Mouse (Mus musculus) stomach, embryonic 16.5 days (tissue): ENCODE data around the gene Ppm1m. TPM values are rescaled to one million over a fixed set of nuclear protein-coding genes. Genes with fewer than 3 reads are reported as not detected.
A peak's percentile ranks its signal among the peaks of the same experiment; 100 is the strongest.

Experiments used
- ATAC-seq: fragments of 200-750 bp; cut with Nextera tagmentation; 2 replicates; pipeline ENCODE4 v1.8.0; 2017; ENCODE audit warnings: moderate number of reproducible peaks, moderate TSS enrichment; ENCODE audit not compliant: insufficient read depth, low FRiP score
- H3K27ac ChIP-seq: fragments of 300-500 bp; sonication (generic); 2 replicates; pipeline ENCODE4 v1.5.1; 2014; ENCODE audit warnings: low read length
- H3K27me3 ChIP-seq: fragments of 300-500 bp; sonication (generic); 2 replicates; pipeline ENCODE4 v1.6.1; 2014; ENCODE audit warnings: low read length, control low read depth, mixed read lengths; ENCODE audit not compliant: control insufficient read depth, insufficient read depth
- H3K36me3 ChIP-seq: fragments of 300-500 bp; sonication (generic); 2 replicates; pipeline ENCODE4 v1.6.1; 2014; ENCODE audit warnings: low read length; ENCODE audit not compliant: control insufficient read depth, insufficient read depth
- H3K4me1 ChIP-seq: fragments of 300-500 bp; sonication (generic); 2 replicates; pipeline ENCODE4 v1.6.1; 2014; ENCODE audit warnings: low read length, control low read depth, mixed read lengths; ENCODE audit not compliant: control insufficient read depth, insufficient read depth
- H3K4me2 ChIP-seq: fragments of 300-500 bp; sonication (generic); 2 replicates; pipeline ENCODE4 v1.6.1; 2014; ENCODE audit warnings: low read depth, low read length, mixed read lengths
- H3K4me3 ChIP-seq: fragments of 300-500 bp; sonication (generic); replicated peaks from 2 replicates; pipeline ENCODE4 v1.5.1; 2014; ENCODE audit warnings: mild to moderate bottlenecking, low read length
- H3K9ac ChIP-seq: fragments of 300-500 bp; sonication (generic); 2 replicates; pipeline ENCODE4 v1.6.1; 2014; ENCODE audit warnings: low read length
- H3K9me3 ChIP-seq: fragments of 300-500 bp; sonication (generic); replicated peaks from 2 replicates; pipeline ENCODE4 v1.6.1; 2016; ENCODE audit warnings: low read length, control low read depth; ENCODE audit not compliant: control insufficient read depth
- WGBS: fragments of 180-500 bp; shearing (Covaris S2); extraction: QIAGEN DNeasy Blood & Tissue Kit; methylation state at CpG from one replicate; pipeline ENCODE4 v1.1.7; 2014; 5-methylcytosine and 5-hydroxymethylcytosine counted together
- polyA plus RNA-seq: library from polyadenylated mRNA; unstranded; fragments of >200 nt; fragmentation: Nextera tagmentation; extraction: Ambion mirVana; gene quantifications from 2 replicates; pipeline ENCODE4 v1.2.1, GENCODE M21; 2015

Gene Ppm1m
- 35.1 and 36.0 TPM in 2 replicates for polyA plus RNA-seq

GRCm38 (mm10) chr9:106199535-106200272 is at the start of gene Ppm1m:
Gene Ppm1m, minus strand, starts transcription at chr9:106199746.
- 51% methylated on average over 18 of the region's 18 CpGs for WGBS
- no peak for ATAC-seq
- Histone ChIP-seq H3K4me1 (peaks cover 27% of the 10 kb centered on the region), H3K4me3 (peak within 1 kb of the TSS; percentile 66), H3K4me2 (peak within 1 kb of the TSS; percentile 75), H3K9me3 (no peaks in the 10 kb centered on the region), H3K27ac (peak within 1 kb of the TSS; percentile 46), H3K36me3 (no peaks in the 10 kb centered on the region), H3K27me3 (no peaks in the 10 kb centered on the region), H3K9ac (peak within 1 kb of the TSS; percentile 84)

- Histone ChIP-seq H3K4me3 (0 out of 2 replicates have a peak overlapping the region, but pooled peaks have one; percentile 4), H3K9ac (peak overlapping the region; percentile 47; the same call in 1 of the 2 replicates), H3K27me3 (no peaks in the 10 kb centered on the region), H3K9me3 (no peaks in the 10 kb centered on the region), H3K4me1 (peaks cover 15% of the 10 kb centered on the region), H3K27ac (peak overlapping the region; percentile 73), H3K4me2 (peak overlapping the region; percentile 31), H3K36me3 (peaks cover 24% of the 10 kb centered on the region)
- ATAC-seq, result 0 out of 2 replicates have a peak, but pooled peaks have one; percentile 22
- WGBS, result 56% methylated on average over 19 of the region's 19 CpGs
Measured at GRCm38 (mm10) chr9:106242813-106243488, 43.4 kb upstream of the Ppm1m start.

GRCm38 (mm10) chr9:106241541-106242164 is 42.1 kb upstream of the Ppm1m start:
- no peak for ATAC-seq
- Histone ChIP-seq H3K4me3 (no peak overlapping the region), H3K9ac (no peak overlapping the region), H3K9me3 (no peaks in the 10 kb centered on the region), H3K36me3 (peaks cover 32% of the 10 kb centered on the region), H3K4me2 (no peak overlapping the region), H3K27ac (no peak overlapping the region), H3K27me3 (no peaks in the 10 kb centered on the region), H3K4me1 (peaks cover 12% of the 10 kb centered on the region)
- 87% methylated on average over 10 of the region's 10 CpGs for WGBS

GRCm38 (mm10) chr9:106237878-106238277 is 38.3 kb upstream of the Ppm1m start:
- H3K36me3 ChIP-seq, result peaks cover 46% of the 10 kb centered on the region
- H3K27me3 ChIP-seq, result no peaks in the 10 kb centered on the region
- H3K9ac ChIP-seq, result no peak overlapping the region
- WGBS, result 94% methylated on average over 10 of the region's 10 CpGs
- no peak overlapping the region for H3K27ac ChIP-seq
- no peak overlapping the region for H3K4me2 ChIP-seq
- no peaks in the 10 kb centered on the region for H3K9me3 ChIP-seq
- no peaks in the 10 kb centered on the region for H3K4me1 ChIP-seq
- H3K4me3 ChIP-seq, result no peak overlapping the region
- ATAC-seq, result no peak

- peaks cover 48% of the 10 kb centered on the region for H3K36me3 ChIP-seq
- H3K9me3 ChIP-seq, result no peaks in the 10 kb centered on the region
- no peak overlapping the region for H3K27ac ChIP-seq
Measured at GRCm38 (mm10) chr9:106237401-106237800, 37.9 kb upstream of the Ppm1m start.

GRCm38 (mm10) chr9:106236818-106237211 is 37.3 kb upstream of the Ppm1m start:
- Histone ChIP-seq H3K4me2 (no peak overlapping the region), H3K27me3 (no peaks in the 10 kb centered on the region), H3K27ac (no peak overlapping the region), H3K4me1 (no peaks in the 10 kb centered on the region), H3K36me3 (peaks cover 45% of the 10 kb centered on the region), H3K9me3 (no peaks in the 10 kb centered on the region), H3K9ac (no peak overlapping the region), H3K4me3 (no peak overlapping the region)
- 79% methylated on average over 3 of the region's 3 CpGs for WGBS
- ATAC-seq, result no peak

More at GRCm38 (mm10) chr9:106237401-106237800, 37.9 kb upstream of the Ppm1m start:
- Histone ChIP-seq H3K4me1 (no peaks in the 10 kb centered on the region), H3K27me3 (no peaks in the 10 kb centered on the region), H3K9ac (no peak overlapping the region), H3K4me3 (no peak overlapping the region), H3K4me2 (no peak overlapping the region)
- 84% methylated on average over 8 of the region's 8 CpGs for WGBS
- ATAC-seq, result no peak

- H3K27ac ChIP-seq, result no peak overlapping the region
- peaks cover 45% of the 10 kb centered on the region for H3K36me3 ChIP-seq
- H3K9me3 ChIP-seq, result no peaks in the 10 kb centered on the region
- no peak for ATAC-seq
- H3K4me1 ChIP-seq, result no peaks in the 10 kb centered on the region
- 91% methylated on average over 23 of the region's 23 CpGs for WGBS
- H3K4me3 ChIP-seq, result no peak overlapping the region
- no peak overlapping the region for H3K4me2 ChIP-seq
- no peaks in the 10 kb centered on the region for H3K27me3 ChIP-seq
- no peak overlapping the region for H3K9ac ChIP-seq
Measured at GRCm38 (mm10) chr9:106236156-106236817, 36.7 kb upstream of the Ppm1m start.

- H3K9ac ChIP-seq, result no peak overlapping the region
- WGBS, result 89% methylated on average over 23 of the region's 23 CpGs
- H3K36me3 ChIP-seq, result peaks cover 38% of the 10 kb centered on the region
- H3K4me1 ChIP-seq, result no peaks in the 10 kb centered on the region
- H3K9me3 ChIP-seq, result no peaks in the 10 kb centered on the region
- no peak; the same call in 1 of the 2 replicates for ATAC-seq
- no peaks in the 10 kb centered on the region for H3K27me3 ChIP-seq
- H3K4me2 ChIP-seq, result no peak overlapping the region
- H3K4me3 ChIP-seq, result no peak overlapping the region
- H3K27ac ChIP-seq, result no peak overlapping the region
Measured at GRCm38 (mm10) chr9:106235194-106235830, 35.8 kb upstream of the Ppm1m start.
